Mouse (Mus musculus): Measurements from ENCODE around the gene Git2.

DNA sequence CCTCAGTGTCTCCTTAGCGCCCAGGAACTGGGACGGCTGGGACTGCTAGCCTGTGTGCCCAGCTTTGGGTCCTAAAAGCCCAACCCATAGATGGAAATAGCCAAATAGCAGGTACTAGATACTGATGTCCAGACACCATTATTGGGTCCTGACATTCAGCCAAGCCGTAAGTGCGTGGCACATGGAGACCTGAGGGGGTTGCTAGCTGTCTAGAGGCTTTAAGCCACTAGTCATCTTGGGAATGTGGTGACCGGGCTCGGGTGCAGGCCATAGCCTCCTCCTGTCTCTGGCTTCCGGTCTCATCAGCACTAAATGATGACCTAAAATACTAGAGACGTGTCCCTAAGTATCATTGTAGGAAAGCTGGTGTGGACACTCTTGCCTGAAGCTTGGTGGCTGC lies 57.4 kb downstream of the Git2 start:
- no peak for TF ChIP-seq POLR2A (IDR thresholded peaks at IDR 0.05; ENCODE audit: insufficient read length, low read depth)
- TF ChIP-seq CEBPB (IDR thresholded peaks at IDR 0.05; ENCODE audit: insufficient read depth, poor library complexity, severe bottlenecking) = no peak
- no peak for TF ChIP-seq MAX (IDR thresholded peaks at IDR 0.05; ENCODE audit: low read depth)

Data from myocyte (in vitro differentiated cells).